Mouse (Mus musculus) testis, adult 2 months (tissue): ENCODE measurements around the gene Stx8.

ENCODE experiments used
- CTCF ChIP-seq: fragments of 200-500 bp; IDR thresholded peaks from 2 replicates; pipeline ENCODE4 v1.5.1; 2012; ENCODE audit warnings: low read depth, mild to moderate bottlenecking, inconsistent platforms, low read length, moderate library complexity; ENCODE audit not compliant: control insufficient read depth, insufficient read depth, insufficient replicate concordance
- POLR2A ChIP-seq: fragments of 200-500 bp; IDR thresholded peaks from 2 replicates; pipeline ENCODE4 v1.6.1; 2012; ENCODE audit warnings: low read depth, mild to moderate bottlenecking, inconsistent platforms, low read length, moderate library complexity; ENCODE audit not compliant: control insufficient read depth

DNA sequence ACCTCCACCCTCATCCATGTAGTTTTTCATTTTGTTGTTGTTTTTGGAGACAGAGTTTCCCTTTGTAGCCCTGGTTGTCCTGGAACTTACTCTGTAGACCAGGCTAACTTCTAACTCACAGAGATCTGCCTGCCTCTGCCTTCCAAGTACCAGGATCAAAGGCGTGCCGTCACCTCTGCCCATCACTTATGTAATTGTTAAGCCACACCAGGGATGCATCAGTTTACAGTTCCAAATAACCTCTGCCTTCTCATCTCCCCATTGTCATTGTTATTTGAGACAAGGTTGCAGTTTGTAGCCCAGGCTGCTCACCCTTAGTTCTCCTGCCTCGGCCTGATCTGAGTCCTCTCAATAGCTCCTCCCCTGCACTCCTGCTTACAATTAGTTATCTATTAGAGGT is 33.8 kb upstream of the Stx8 start:
- no peak for TF ChIP-seq CTCF
- no peak for TF ChIP-seq POLR2A
